Mouse (Mus musculus) heart, postnatal 0 days (tissue): ENCODE results near the gene Mfsd11. TPM values are rescaled to one million over a fixed set of nuclear protein-coding genes. Genes with fewer than 3 reads are reported as not detected.

Experiments used
- ATAC-seq: fragments of 200-750 bp; cut with Nextera tagmentation; 2 replicates; pipeline ENCODE4 v1.8.0; 2017; ENCODE audit warnings: low read depth, moderate number of reproducible peaks, moderate library complexity; ENCODE audit not compliant: insufficient read depth
- DNase-seq: peaks from one replicate; pipeline ENCODE4 v3.0.0-alpha.2; 2016; ENCODE audit warnings: low spot score
- H3K27ac ChIP-seq: fragments of 300-500 bp; sonication (generic); 2 replicates; pipeline ENCODE4 v1.5.1; 2014; ENCODE audit warnings: low read depth, mild to moderate bottlenecking
- H3K27me3 ChIP-seq: fragments of 300-500 bp; sonication (generic); 2 replicates; pipeline ENCODE4 v1.6.1; 2014; ENCODE audit warnings: low read length, mixed read lengths; ENCODE audit not compliant: control insufficient read depth, insufficient read depth
- H3K36me3 ChIP-seq: fragments of 300-500 bp; sonication (generic); replicated peaks from 2 replicates; pipeline ENCODE4 v1.6.1; 2014; ENCODE audit warnings: low read length, mixed read lengths; ENCODE audit not compliant: control insufficient read depth, insufficient read depth
- H3K4me1 ChIP-seq: fragments of 300-500 bp; sonication (generic); 2 replicates; pipeline ENCODE4 v1.6.1; 2014; ENCODE audit warnings: antibody characterized with exemption; ENCODE audit not compliant: control insufficient read depth, insufficient read depth
- H3K4me2 ChIP-seq: fragments of 300-500 bp; sonication (generic); 2 replicates; pipeline ENCODE4 v1.6.1; 2014; ENCODE audit warnings: low read depth, mild to moderate bottlenecking, low read length, moderate library complexity
- H3K4me3 ChIP-seq: fragments of 300-500 bp; sonication (generic); 2 replicates; pipeline ENCODE4 v1.5.1; 2014; ENCODE audit warnings: low read depth, low read length
- H3K9ac ChIP-seq: fragments of 300-500 bp; sonication (generic); replicated peaks from 2 replicates; pipeline ENCODE4 v1.6.1; 2014; ENCODE audit warnings: low read depth, low read length, mixed read lengths
- H3K9me3 ChIP-seq: fragments of 300-500 bp; sonication (generic); replicated peaks from 2 replicates; pipeline ENCODE4 v1.6.1; 2016; ENCODE audit warnings: low read length; ENCODE audit not compliant: control insufficient read depth
- CTCF ChIP-seq: IDR thresholded peaks from 2 replicates; pipeline ENCODE4 v1.5.1; 2016; ENCODE audit warnings: antibody characterized with exemption, control low read depth, low read depth
- EP300 ChIP-seq: IDR thresholded peaks from 2 replicates; pipeline ENCODE4 v1.6.1; 2016; ENCODE audit warnings: antibody characterized with exemption, low read depth
- WGBS: fragments of 180-500 bp; shearing (Covaris S2); extraction: QIAGEN DNeasy Blood & Tissue Kit; methylation state at CpG from one replicate; pipeline ENCODE4 v1.1.7; 2014; 5-methylcytosine and 5-hydroxymethylcytosine counted together
- polyA plus RNA-seq: library from polyadenylated mRNA; unstranded; fragments of >200 nt; fragmentation: Nextera tagmentation; extraction: Ambion mirVana; gene quantifications from 2 replicates; pipeline ENCODE4 v1.2.1, GENCODE M21; 2015
- total RNA-seq: library from RNA; depleted of rRNA; stranded (reverse); fragments of >200 nt; gene quantifications from 2 replicates; pipeline ENCODE4 v1.2.3, GENCODE M21; 2014; ENCODE audit warnings: low replicate concordance

Mfsd11 gene
- total and polyA plus RNA-seq, 2 experiments from 2014 or later: 44.5 to 46.3 TPM

GRCm38 (mm10) chr11:116838936-116839335 lies 13.3 kb upstream of the Mfsd11 start:
- H3K36me3 ChIP-seq: peaks cover 73% of the 10 kb centered on the region
- no peak overlapping the region for H3K4me3 ChIP-seq
- H3K9ac ChIP-seq: no peak overlapping the region
- no peaks in the 10 kb centered on the region for H3K27me3 ChIP-seq
- ATAC-seq (no peak), DNase-seq (no peak)
- H3K4me2 ChIP-seq: no peak overlapping the region
- peaks cover 18% of the 10 kb centered on the region for H3K4me1 ChIP-seq
- WGBS: 77% methylated on average over 14 of the region's 14 CpGs
- H3K9me3 ChIP-seq: no peaks in the 10 kb centered on the region
- no peak for TF ChIP-seq EP300
- TF ChIP-seq CTCF: no peak
- no peak overlapping the region for H3K27ac ChIP-seq

- no peak overlapping the region for H3K4me3 ChIP-seq
- DNase-seq (no peak), ATAC-seq (no peak)
- 60% methylated on average over 7 of the region's 7 CpGs for WGBS
- TF ChIP-seq CTCF: no peak
- TF ChIP-seq EP300: no peak
- H3K27ac ChIP-seq: 0 out of 2 replicates have a peak overlapping the region, but pooled peaks have one; percentile 23
- no peak overlapping the region for H3K4me2 ChIP-seq
- peaks cover 66% of the 10 kb centered on the region for H3K36me3 ChIP-seq
- H3K9me3 ChIP-seq: no peaks in the 10 kb centered on the region
- peaks cover 24% of the 10 kb centered on the region for H3K4me1 ChIP-seq
- H3K27me3 ChIP-seq: no peaks in the 10 kb centered on the region
- no peak overlapping the region for H3K9ac ChIP-seq
Measured at GRCm38 (mm10) chr11:116839601-116840000, 12.6 kb upstream of the Mfsd11 start.

GRCm38 (mm10) chr11:116840748-116841147 lies 11.5 kb upstream of the Mfsd11 start:
- Histone ChIP-seq H3K4me3 (no peak overlapping the region), H3K36me3 (peaks cover 55% of the 10 kb centered on the region), H3K9ac (no peak overlapping the region), H3K4me1 (peaks cover 24% of the 10 kb centered on the region), H3K27ac (no peak overlapping the region), H3K27me3 (no peaks in the 10 kb centered on the region), H3K9me3 (no peaks in the 10 kb centered on the region), H3K4me2 (peak overlapping the region; percentile 85)
- no peak for ATAC-seq
- TF ChIP-seq CTCF (no peak), EP300 (no peak)
- WGBS: 71% methylated on average over 4 of the region's 4 CpGs
- DNase-seq: no peak

GRCm38 (mm10) chr11:116842531-116843260 lies 9.5 kb upstream of the Mfsd11 start:
- ATAC-seq (peak; percentile 42), DNase-seq (peak; percentile 62)
- Histone ChIP-seq H3K27me3 (no peaks in the 10 kb centered on the region), H3K9ac (peak overlapping the region; percentile 90), H3K4me3 (peak overlapping the region; percentile 77), H3K4me1 (peaks cover 24% of the 10 kb centered on the region), H3K9me3 (no peaks in the 10 kb centered on the region), H3K4me2 (peak overlapping the region; percentile 85), H3K36me3 (peaks cover 48% of the 10 kb centered on the region), H3K27ac (peak overlapping the region; percentile 97)
- under 1% methylated on average over 73 of the region's 73 CpGs for WGBS
- TF ChIP-seq EP300: no peak
- no peak for TF ChIP-seq CTCF

- Histone ChIP-seq H3K36me3 (peaks cover 48% of the 10 kb centered on the region), H3K9ac (peak within 1 kb of the TSS; percentile 90), H3K27ac (peak within 1 kb of the TSS; percentile 97), H3K4me2 (peak within 1 kb of the TSS; percentile 85), H3K4me3 (peak within 1 kb of the TSS; percentile 77), H3K9me3 (no peaks in the 10 kb centered on the region), H3K27me3 (no peaks in the 10 kb centered on the region), H3K4me1 (peaks cover 24% of the 10 kb centered on the region)
- DNase-seq: peak; percentile 96
- ATAC-seq: peak; percentile 96
- WGBS: under 1% methylated on average over 71 of the region's 72 CpGs
- TF ChIP-seq EP300 (peak; percentile 73; the same call in 1 of the 2 replicates), CTCF (no peak)
Measured at GRCm38 (mm10) chr11:116843261-116844233, 8.7 kb upstream of the Mfsd11 start, which contains the start of the genes Mettl23 and Jmjd6. Mettl23 (plus strand) TSS chr11:116843278. Jmjd6 (minus strand) TSS chr11:116843449.
